Mouse (Mus musculus) frontal cortex, postnatal 10 days (tissue): Measurements from ENCODE around the gene B9d2.
A peak's percentile ranks its signal among the peaks of the same experiment; 100 is the strongest.

Source experiments
- DNase-seq, 2 experiments: peaks; one replicate each; pipeline ENCODE4 v3.0.0; 2022; ENCODE audit warnings: low spot score in 2 of 2, mixed read lengths in 1 of 2

Gene B9d2

GRCm38 (mm10) chr7:25680514-25681258 lies at the start of gene B9d2:
Gene B9d2, plus strand, starts transcription at chr7:25680780.
- peak; percentile 91 to 93 for DNase-seq

- no peak for DNase-seq
Measured at GRCm38 (mm10) chr7:25632679-25633078, 47.9 kb upstream of the B9d2 start.

- no peak for DNase-seq
Measured at GRCm38 (mm10) chr7:25636373-25636772, 44.2 kb upstream of the B9d2 start.

GRCm38 (mm10) chr7:25637099-25637498 lies 43.5 kb upstream of the B9d2 start:
- DNase-seq, result no peak

GRCm38 (mm10) chr7:25639754-25640153 lies 40.8 kb upstream of the B9d2 start:
- no peak for DNase-seq

GRCm38 (mm10) chr7:25644136-25644535 lies 36.4 kb upstream of the B9d2 start:
- DNase-seq, result no peak

GRCm38 (mm10) chr7:25644631-25645030 lies 35.9 kb upstream of the B9d2 start:
- DNase-seq, result no peak

GRCm38 (mm10) chr7:25645074-25645473 lies 35.5 kb upstream of the B9d2 start:
- DNase-seq, result no peak

- no peak for DNase-seq
Measured at GRCm38 (mm10) chr7:25647574-25648123, 32.9 kb upstream of the B9d2 start.

GRCm38 (mm10) chr7:25649839-25650238 lies 30.7 kb upstream of the B9d2 start:
- DNase-seq, result no peak

GRCm38 (mm10) chr7:25651281-25651680 lies 29.3 kb upstream of the B9d2 start:
- DNase-seq, result no peak

GRCm38 (mm10) chr7:25652244-25652759 lies 28.3 kb upstream of the B9d2 start:
- DNase-seq, result no peak

- DNase-seq, result no peak
Measured at GRCm38 (mm10) chr7:25655601-25656428, 24.8 kb upstream of the B9d2 start.

- no peak for DNase-seq
Measured at GRCm38 (mm10) chr7:25657785-25658184, 22.8 kb upstream of the B9d2 start.

GRCm38 (mm10) chr7:25658657-25659472 lies 21.7 kb upstream of the B9d2 start, which contains the start of the genes Bckdha and Exosc5:
Gene Bckdha, minus strand, starts transcription at chr7:25658981.
Gene Exosc5, plus strand, starts transcription at chr7:25659164.
- DNase-seq, result peak; percentile 99

GRCm38 (mm10) chr7:25666381-25666780 lies 14.2 kb upstream of the B9d2 start:
- no peak for DNase-seq

GRCm38 (mm10) chr7:25669158-25669557 lies 11.4 kb upstream of the B9d2 start:
- no peak for DNase-seq

- no peak for DNase-seq
Measured at GRCm38 (mm10) chr7:25669631-25670030, 10.9 kb upstream of the B9d2 start.

- DNase-seq, result no peak
Measured at GRCm38 (mm10) chr7:25670096-25670495, 10.5 kb upstream of the B9d2 start.

- DNase-seq, result no peak
Measured at GRCm38 (mm10) chr7:25671686-25672085, 8.9 kb upstream of the B9d2 start.

- no peak for DNase-seq
Measured at GRCm38 (mm10) chr7:25672442-25672841, 8.1 kb upstream of the B9d2 start.
